Mouse (Mus musculus): ENCODE measurements around the gene Mettl22. TPM values are rescaled to one million over a fixed set of nuclear protein-coding genes. Genes with fewer than 3 reads are reported as not detected.

Gene Mettl22
- polyA plus RNA-seq (2017; shearing (Covaris generic)), result 28.1 TPM

GRCm38 (mm10) chr16:8470603-8471481, at the start of gene Mettl22:
Gene Mettl22 (plus strand): TSS chr16:8470788.

GRCm38 (mm10) chr16:8424971-8425330, 45.6 kb upstream of the Mettl22 start, which contains the start of gene Tmem114:
Gene Tmem114 (minus strand): TSS chr16:8425136.

GRCm38 (mm10) chr16:8513236-8513906, 42.8 kb downstream of the Mettl22 start, which contains the start of gene Abat:
Gene Abat (plus strand): TSS chr16:8513429.

Other genes starting within 250 kb of the Mettl22 start
- not detected for gene Tmem114, start 45.7 kb upstream of the Mettl22 start, polyA plus RNA-seq (2017; shearing (Covaris generic))
- 1.5 TPM for gene Abat, start 42.6 kb downstream of the Mettl22 start, polyA plus RNA-seq (2017; shearing (Covaris generic))
- gene Pmm2, start 166.9 kb downstream of the Mettl22 start, polyA plus RNA-seq (2017; shearing (Covaris generic)), result 118 TPM
- 19.9 TPM for gene Tmem186, start 166.9 kb downstream of the Mettl22 start, polyA plus RNA-seq (2017; shearing (Covaris generic))
- 23.1 TPM for gene Carhsp1, start 201.4 kb downstream of the Mettl22 start, polyA plus RNA-seq (2017; shearing (Covaris generic))
- gene Gm5767, start 210.0 kb downstream of the Mettl22 start, polyA plus RNA-seq (2017; shearing (Covaris generic)), result not detected